Mouse (Mus musculus): ENCODE data around the gene Nfatc4.

DNA sequence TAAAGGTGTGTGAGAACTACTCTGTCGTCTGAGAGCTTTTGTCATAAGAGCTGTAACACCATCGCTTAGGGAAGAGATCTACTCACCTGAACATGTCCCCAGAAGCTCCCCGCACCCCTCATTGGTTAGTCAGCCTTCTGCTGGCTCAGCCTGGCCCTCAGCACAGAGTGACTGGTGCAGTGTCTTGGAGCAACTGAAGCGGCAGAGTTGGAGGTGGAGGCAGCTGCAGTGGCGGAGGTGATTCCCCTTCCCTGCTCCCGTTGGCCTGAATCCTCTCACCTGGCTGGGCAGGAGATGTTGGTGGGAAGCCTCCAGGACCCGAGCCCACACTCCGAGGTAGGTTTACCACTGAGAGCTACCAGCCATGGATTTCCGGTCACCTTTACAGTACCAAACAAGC is 2.4 kb upstream of the Nfatc4 start:
- TF ChIP-seq CTCF (IDR thresholded peaks at IDR 0.05; ENCODE audit: insufficient read depth, low read depth, low read length), result no peak
- no peak for TF ChIP-seq POLR2A (IDR thresholded peaks at IDR 0.05; ENCODE audit: insufficient read depth, low read depth, low read length)

All from olfactory bulb, adult 2 months (tissue).